Mouse (Mus musculus) kidney, postnatal 36 days (tissue): ENCODE data around the gene Card6.

Source experiments
- DNase-seq, 2 experiments: peaks; one replicate each; pipeline ENCODE4 v3.0.0; 2021 to 2022; ENCODE audit warnings: mixed read lengths in 2 of 2

Gene Card6

GRCm38 (mm10) chr15:5081235-5081634 is 27.1 kb downstream of the Card6 start:
- no peak for DNase-seq

- peak; percentile 42 to 68 for DNase-seq
Measured at GRCm38 (mm10) chr15:5068801-5069518, 39.4 kb downstream of the Card6 start.

- peak; percentile 16 to 54 for DNase-seq
Measured at GRCm38 (mm10) chr15:5063635-5064034, 44.7 kb downstream of the Card6 start, which contains the start of gene C7. TSS of gene C7 (minus strand) at chr15:5063740.
